Mouse (Mus musculus) megakaryocyte, embryonic 14.5 days (primary cell): ENCODE data around the gene Hexim1. TPM values are rescaled to one million over a fixed set of nuclear protein-coding genes. Genes with fewer than 3 reads are reported as not detected.

Source experiments
- H3K27me3 ChIP-seq: replicated peaks from 2 replicates; pipeline ENCODE3; 2012; ENCODE audit warnings: inconsistent platforms
- H3K36me3 ChIP-seq: replicated peaks from 2 replicates; pipeline ENCODE3; 2012; ENCODE audit warnings: low read length, inconsistent platforms, mixed read lengths
- H3K4me1 ChIP-seq: 2 replicates; pipeline ENCODE4 v1.6.1; 2012; ENCODE audit warnings: inconsistent platforms
- H3K4me3 ChIP-seq: replicated peaks from 2 replicates; pipeline ENCODE3; 2012; ENCODE audit warnings: moderate library complexity, mild to moderate bottlenecking, inconsistent platforms
- H3K9me3 ChIP-seq: 2 replicates; pipeline ENCODE4 v1.6.1; 2012; ENCODE audit warnings: inconsistent platforms
- FLI1 ChIP-seq: IDR thresholded peaks from 2 replicates; pipeline ENCODE4 v1.6.1; 2012; ENCODE audit warnings: low read length, inconsistent platforms, mixed read lengths
- GATA1 ChIP-seq: IDR thresholded peaks from 3 replicates; pipeline ENCODE4 v1.6.1; 2012; ENCODE audit warnings: mixed read lengths, low read length, inconsistent platforms, borderline replicate concordance
- polyA plus RNA-seq: library from polyadenylated mRNA; stranded (reverse); fragments of >175 nt; gene quantifications from 2 replicates; pipeline ENCODE4 v1.2.3, GENCODE M21; 2012; ENCODE audit warnings: low replicate concordance; ENCODE audit not compliant: insufficient read depth

The Hexim1 gene
- polyA plus RNA-seq, 1 experiment: 98.1 TPM

GRCm38 (mm10) chr11:103133456-103134185, 17.6 kb downstream of the Hexim1 start:
- no peaks in the 10 kb centered on the region for H3K27me3 ChIP-seq
- H3K4me1 ChIP-seq: peaks cover 85% of the 10 kb centered on the region
- TF ChIP-seq FLI1: no peak
- H3K36me3 ChIP-seq: peaks cover 53% of the 10 kb centered on the region
- no peaks in the 10 kb centered on the region for H3K9me3 ChIP-seq
- peak overlapping the region; percentile 92 for H3K4me3 ChIP-seq

- peak overlapping the region; percentile 92 for H3K4me3 ChIP-seq
- no peaks in the 10 kb centered on the region for H3K27me3 ChIP-seq
- no peak for TF ChIP-seq FLI1
- TF ChIP-seq GATA1: no peak
- no peaks in the 10 kb centered on the region for H3K9me3 ChIP-seq
- H3K36me3 ChIP-seq: peaks cover 53% of the 10 kb centered on the region
- peaks cover 85% of the 10 kb centered on the region for H3K4me1 ChIP-seq
Measured at GRCm38 (mm10) chr11:103134221-103134620, 18.2 kb downstream of the Hexim1 start.

DNA sequence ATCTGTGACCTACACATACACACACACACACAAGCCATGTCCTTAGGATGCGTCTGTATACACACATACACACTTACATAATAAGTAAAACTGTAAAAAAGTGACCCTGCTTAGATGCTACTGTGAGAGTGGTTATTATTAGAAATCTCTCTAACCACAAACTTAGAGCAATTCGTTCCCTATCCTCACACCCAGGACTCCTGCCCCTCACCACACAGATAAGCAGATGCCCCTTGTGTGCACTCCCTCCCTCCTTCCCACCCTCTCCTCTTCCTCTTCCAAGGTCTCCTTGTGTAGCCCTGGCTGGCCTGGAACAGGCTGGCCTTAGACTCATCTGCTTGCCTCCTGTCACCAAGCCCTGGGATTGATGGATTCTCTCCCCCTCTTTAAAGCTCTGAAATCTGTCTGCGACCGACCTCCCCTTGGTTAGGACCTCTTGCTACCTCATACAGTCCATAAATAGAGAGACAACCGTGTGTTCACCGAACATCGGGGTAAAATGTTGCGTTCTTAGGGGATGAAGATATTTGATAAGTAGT, 20.1 kb downstream of the Hexim1 start:
- peaks cover 54% of the 10 kb centered on the region for H3K36me3 ChIP-seq
- no peak for TF ChIP-seq FLI1
- TF ChIP-seq GATA1: 0 out of 3 replicates have a peak, but pooled peaks have one; percentile 43
- no peaks in the 10 kb centered on the region for H3K9me3 ChIP-seq
- H3K27me3 ChIP-seq: no peaks in the 10 kb centered on the region
- H3K4me1 ChIP-seq: peaks cover 85% of the 10 kb centered on the region
- peak overlapping the region; percentile 92 for H3K4me3 ChIP-seq

DNA sequence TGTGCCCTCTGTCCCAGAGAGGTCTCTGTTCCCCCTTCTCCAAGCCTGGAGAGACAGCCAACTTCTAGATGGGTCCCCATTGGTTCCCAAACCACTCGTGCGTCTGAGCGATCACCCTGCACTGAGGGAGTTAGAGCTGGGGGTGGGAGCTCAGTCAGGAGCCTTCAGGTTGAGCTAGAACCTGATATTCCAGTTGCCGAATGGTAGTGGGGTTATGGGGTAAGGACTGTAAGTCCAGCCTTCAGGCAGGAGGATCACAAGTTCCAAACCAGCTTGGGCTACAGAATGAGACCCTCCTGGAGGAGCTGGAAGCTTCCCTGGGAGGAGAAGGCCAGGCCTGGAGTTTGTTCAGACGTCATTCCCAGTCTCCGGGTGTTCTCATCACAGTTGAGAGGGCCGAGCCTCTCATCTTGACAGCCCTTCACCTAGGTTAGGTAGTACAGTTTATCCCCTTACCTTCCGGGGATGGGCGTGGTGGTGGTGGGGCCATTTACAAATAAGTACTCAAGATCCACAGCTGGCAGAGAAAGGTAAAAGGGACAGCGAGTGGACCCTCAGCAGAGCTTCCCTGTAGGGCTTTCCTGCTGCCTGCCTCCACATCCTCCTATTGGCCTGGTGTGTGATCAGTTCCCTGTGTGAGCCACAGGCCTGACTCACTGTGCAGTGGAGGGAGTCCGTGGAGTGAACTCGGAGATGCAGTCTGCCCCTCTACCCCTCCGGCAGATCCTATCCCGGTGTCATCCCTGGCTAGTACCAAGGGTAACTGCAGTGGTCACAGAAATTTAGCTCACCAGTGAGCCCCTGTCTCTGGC, 24.1 kb downstream of the Hexim1 start:
- Histone ChIP-seq H3K27me3 (no peaks in the 10 kb centered on the region), H3K9me3 (no peaks in the 10 kb centered on the region), H3K4me3 (peak overlapping the region; percentile 57), H3K4me1 (peaks cover 97% of the 10 kb centered on the region), H3K36me3 (peaks cover 59% of the 10 kb centered on the region)
- TF ChIP-seq GATA1 (no peak), FLI1 (no peak)

GRCm38 (mm10) chr11:103140763-103141100, 24.7 kb downstream of the Hexim1 start:
- Histone ChIP-seq H3K9me3 (no peaks in the 10 kb centered on the region), H3K4me3 (peak overlapping the region; percentile 57), H3K36me3 (peaks cover 54% of the 10 kb centered on the region), H3K27me3 (no peaks in the 10 kb centered on the region), H3K4me1 (peaks cover 97% of the 10 kb centered on the region)
- TF ChIP-seq GATA1 (no peak), FLI1 (no peak)

GRCm38 (mm10) chr11:103141101-103141943, 25.3 kb downstream of the Hexim1 start:
- Histone ChIP-seq H3K4me3 (peak overlapping the region; percentile 83), H3K9me3 (no peaks in the 10 kb centered on the region), H3K36me3 (peaks cover 48% of the 10 kb centered on the region), H3K27me3 (no peaks in the 10 kb centered on the region), H3K4me1 (peaks cover 97% of the 10 kb centered on the region)
- no peak for TF ChIP-seq GATA1
- TF ChIP-seq FLI1: no peak

GRCm38 (mm10) chr11:103141944-103142255, 25.9 kb downstream of the Hexim1 start:
- TF ChIP-seq GATA1: no peak
- no peak for TF ChIP-seq FLI1
- H3K4me1 ChIP-seq: peaks cover 97% of the 10 kb centered on the region
- H3K36me3 ChIP-seq: peaks cover 44% of the 10 kb centered on the region
- no peaks in the 10 kb centered on the region for H3K9me3 ChIP-seq
- no peaks in the 10 kb centered on the region for H3K27me3 ChIP-seq
- peak overlapping the region; percentile 83 for H3K4me3 ChIP-seq

DNA sequence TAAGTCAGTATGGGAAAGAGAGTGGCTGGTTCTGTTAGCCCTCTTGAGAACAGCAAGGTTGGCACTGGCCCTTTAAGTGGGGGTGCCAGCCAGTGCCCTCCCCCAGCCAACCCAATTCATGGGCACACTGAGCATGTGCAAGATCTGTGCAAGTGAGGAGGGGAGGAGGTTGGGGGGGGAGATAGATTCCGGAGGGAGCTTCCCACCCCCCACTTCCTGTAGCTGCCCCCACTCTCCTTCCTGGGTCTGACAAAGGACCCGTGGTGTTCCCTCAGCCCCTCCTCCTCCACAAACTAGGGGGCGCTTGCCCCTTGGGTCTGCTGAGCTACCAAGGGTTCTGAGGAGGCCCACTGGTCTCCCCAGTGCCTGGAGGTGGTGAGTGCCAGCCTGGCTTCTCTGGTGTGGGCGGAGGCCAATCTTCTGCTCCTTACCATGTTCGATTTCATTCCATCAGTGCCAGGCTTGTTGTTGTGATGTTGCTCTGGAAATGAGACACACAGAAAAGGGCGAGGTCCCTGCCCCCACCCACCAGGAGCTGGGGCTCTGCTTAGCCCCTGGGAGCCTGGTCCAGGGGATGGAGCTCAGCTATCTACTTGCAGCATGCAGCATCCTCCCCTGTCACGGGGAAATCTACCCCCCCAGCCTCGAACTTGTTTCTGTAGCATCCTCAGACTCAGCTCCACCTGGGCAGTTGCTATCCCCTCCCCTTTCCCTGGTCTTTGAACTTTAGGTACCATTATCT, 26.6 kb downstream of the Hexim1 start:
- H3K9me3 ChIP-seq: no peaks in the 10 kb centered on the region
- H3K36me3 ChIP-seq: peaks cover 38% of the 10 kb centered on the region
- peaks cover 98% of the 10 kb centered on the region for H3K4me1 ChIP-seq
- peak overlapping the region; percentile 83 for H3K4me3 ChIP-seq
- no peak for TF ChIP-seq FLI1
- TF ChIP-seq GATA1: no peak
- no peaks in the 10 kb centered on the region for H3K27me3 ChIP-seq
